Mouse (Mus musculus) 416B (cell line): ENCODE data around the gene Olfr1329.
"Not testable (repeated sequence)": the region's sequence is repeated elsewhere in the genome, so short reads cannot be mapped to it uniquely, and the experiment has no call there.

Source experiments
- DNase-seq: peaks from one replicate; pipeline ENCODE4 v3.0.0; 2011; ENCODE audit warnings: low read depth

Gene Olfr1329

GRCm38 (mm10) chr4:118917365-118917764 lies at the start of gene Olfr1329:
Gene Olfr1329 (minus strand): TSS chr4:118917465.
- not testable (repeated sequence) for DNase-seq

DNA sequence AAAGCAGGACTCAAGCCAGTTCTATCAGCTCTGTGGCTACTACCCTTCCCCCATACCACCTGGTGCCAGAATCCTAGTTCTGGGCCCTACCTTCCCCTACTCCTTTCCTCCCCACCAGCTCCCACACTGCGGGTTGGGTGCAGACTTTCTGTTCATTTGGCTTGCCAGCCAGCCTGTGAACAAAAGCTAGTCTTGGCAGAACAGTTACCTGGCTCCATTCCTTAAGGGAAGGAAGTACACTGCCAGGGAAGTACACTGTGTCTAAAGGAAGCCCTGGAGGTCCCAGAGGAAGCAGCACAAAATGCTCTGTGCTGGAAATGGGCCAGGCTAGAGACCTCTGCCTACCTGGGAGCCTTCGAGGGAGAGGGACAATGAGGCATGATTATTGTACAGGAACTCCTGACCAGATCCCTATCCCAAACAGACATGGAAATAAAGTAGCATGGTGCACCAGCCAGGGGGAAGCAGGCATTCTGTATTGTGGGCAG lies 43.9 kb upstream of the Olfr1329 start, which contains the start of gene Lao1:
Lao1 (plus strand) TSS at position 438 of the 488 bp plus-strand sequence.
- no peak for DNase-seq

DNA sequence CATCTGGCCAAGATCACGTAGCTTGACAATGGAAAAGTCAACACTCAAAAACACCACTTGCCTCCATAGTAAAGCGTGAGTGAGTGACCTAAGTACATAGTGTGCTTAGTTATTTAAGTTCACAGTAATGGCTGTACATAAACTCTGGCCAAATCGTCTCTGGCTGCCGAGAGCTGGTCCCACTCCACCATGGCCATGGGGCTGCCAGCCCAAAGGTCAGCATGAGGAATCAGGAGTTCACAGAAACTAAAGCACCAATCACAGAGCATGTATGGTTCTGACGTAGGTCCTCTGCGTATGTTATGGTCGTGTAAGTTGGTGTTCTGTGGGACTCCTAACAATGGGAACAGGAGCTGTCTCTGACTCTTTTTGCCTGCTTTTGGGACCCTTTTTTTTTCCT lies 41.5 kb upstream of the Olfr1329 start:
- DNase-seq = no peak

- no peak for DNase-seq
These were observed 21.2 kb upstream of the Olfr1329 start, which contains the start of gene Olfr1328 for GRCm38 (mm10) chr4:118938512-118938911. Gene Olfr1328 (minus strand): TSS chr4:118938612.

DNA sequence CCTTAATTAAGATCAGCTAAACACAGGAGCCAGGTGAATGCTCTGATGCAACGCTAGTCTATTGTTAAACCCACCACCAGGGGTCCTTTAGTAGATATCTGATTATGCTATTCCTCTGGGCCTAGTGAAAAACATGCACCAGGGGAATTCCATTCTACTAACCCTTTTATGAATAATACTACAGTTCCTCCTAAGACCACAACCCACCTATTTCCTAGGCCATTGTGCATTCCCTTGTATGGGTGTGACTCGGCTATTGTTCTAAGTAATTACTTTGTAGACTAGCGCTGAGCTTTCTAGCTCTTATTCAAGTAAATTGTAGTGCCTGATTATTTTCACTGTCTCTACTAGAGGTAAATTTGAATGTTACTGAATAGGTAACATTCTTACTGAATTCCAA lies 14.1 kb upstream of the Olfr1329 start:
- not testable (repeated sequence) for DNase-seq

DNA sequence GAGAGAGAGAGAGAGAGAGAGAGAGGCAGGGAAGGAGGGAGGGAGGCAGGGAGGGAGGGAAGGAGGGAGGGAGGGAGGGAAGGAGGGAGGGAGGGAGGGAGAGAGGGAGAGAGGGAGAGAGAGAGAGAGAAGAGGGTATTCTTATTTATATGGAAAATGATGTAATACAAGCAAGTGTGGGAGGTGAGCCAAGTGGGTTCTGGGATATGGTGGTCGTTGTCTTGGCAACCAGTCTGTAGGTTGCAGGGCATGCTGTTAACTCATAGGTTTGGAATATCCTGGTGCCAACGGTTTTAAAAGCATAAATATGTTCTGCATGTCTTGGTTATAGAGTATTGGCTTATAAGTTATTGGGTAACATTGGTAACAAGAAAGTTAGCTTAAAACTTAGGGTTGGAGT lies 15.3 kb downstream of the Olfr1329 start:
- no peak for DNase-seq

- no peak for DNase-seq
These were observed 29.0 kb downstream of the Olfr1329 start, which contains the start of gene Olfr1330 for GRCm38 (mm10) chr4:118888297-118888696. Gene Olfr1330 (plus strand): TSS chr4:118888597.

DNA sequence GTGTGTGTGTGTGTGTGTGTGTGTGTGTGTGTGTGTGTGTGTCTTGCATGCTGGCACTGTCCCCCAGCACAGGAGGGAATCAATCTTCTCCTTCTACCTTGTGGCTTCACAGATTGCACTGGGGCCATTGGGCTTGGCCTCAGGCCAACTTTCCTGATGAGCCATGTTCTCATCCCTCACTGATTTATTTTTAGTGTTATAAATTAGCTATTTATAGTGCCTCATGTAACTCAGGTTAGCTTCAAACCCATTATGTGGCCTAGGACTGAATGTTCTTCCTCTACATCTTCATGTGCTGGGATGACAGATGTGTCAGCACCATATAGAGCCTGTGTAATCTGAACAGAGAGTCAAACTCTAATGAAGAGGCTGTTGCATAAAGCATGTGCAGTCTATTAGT lies 49.7 kb downstream of the Olfr1329 start:
- DNase-seq = no peak
